Mouse (Mus musculus): Measurements from ENCODE around the gene Slc16a12. TPM values are rescaled to one million over a fixed set of nuclear protein-coding genes. Genes with fewer than 3 reads are reported as not detected.

Slc16a12 gene
- polyA plus RNA-seq, 1 experiment = 1.2 TPM

- Histone ChIP-seq H3K27me3 (ENCODE audit: control insufficient read depth, insufficient read depth, low read length, poor library complexity, severe bottlenecking) (no peaks in the 10 kb centered on the region), H3K27ac (ENCODE audit: insufficient read depth, low read length) (no peak overlapping the region), H3K9me3 (replicated peaks; ENCODE audit: control insufficient read depth, insufficient read depth, low read length, poor library complexity, severe bottlenecking) (no peaks in the 10 kb centered on the region), H3K36me3 (ENCODE audit: control insufficient read depth, insufficient read depth, low read length, poor library complexity, severe bottlenecking) (no peaks in the 10 kb centered on the region), H3K9ac (ENCODE audit: low read depth, poor library complexity, severe bottlenecking) (no peak overlapping the region), H3K4me1 (ENCODE audit: control insufficient read depth, insufficient read depth, low read length) (no peaks in the 10 kb centered on the region), H3K4me3 (ENCODE audit: low read depth, low read length) (no peak overlapping the region)
- no peak for TF ChIP-seq POLR2A (IDR thresholded peaks at IDR 0.05; ENCODE audit: insufficient read depth, low read length)
- TF ChIP-seq CTCF (IDR thresholded peaks at IDR 0.05; ENCODE audit: low read depth, low read length) = no peak
- TF ChIP-seq EP300 (IDR thresholded peaks at IDR 0.05; ENCODE audit: insufficient read depth, low read depth, low read length) = no peak
Observed at GRCm38 (mm10) chr19:34714250-34714666, 32.8 kb downstream of the Slc16a12 start.

GRCm38 (mm10) chr19:34712050-34712449 lies 35.0 kb downstream of the Slc16a12 start:
- H3K4me3 ChIP-seq (ENCODE audit: low read depth, low read length) = no peak overlapping the region
- H3K4me1 ChIP-seq (ENCODE audit: control insufficient read depth, insufficient read depth, low read length) = no peaks in the 10 kb centered on the region
- H3K9ac ChIP-seq (ENCODE audit: low read depth, poor library complexity, severe bottlenecking) = no peak overlapping the region
- no peaks in the 10 kb centered on the region for H3K36me3 ChIP-seq (ENCODE audit: control insufficient read depth, insufficient read depth, low read length, poor library complexity, severe bottlenecking)
- H3K27me3 ChIP-seq (ENCODE audit: control insufficient read depth, insufficient read depth, low read length, poor library complexity, severe bottlenecking) = no peaks in the 10 kb centered on the region
- no peaks in the 10 kb centered on the region for H3K9me3 ChIP-seq (replicated peaks; ENCODE audit: control insufficient read depth, insufficient read depth, low read length, poor library complexity, severe bottlenecking)
- TF ChIP-seq EP300 (IDR thresholded peaks at IDR 0.05; ENCODE audit: insufficient read depth, low read depth, low read length) (no peak), CTCF (IDR thresholded peaks at IDR 0.05; ENCODE audit: low read depth, low read length) (no peak), POLR2A (IDR thresholded peaks at IDR 0.05; ENCODE audit: insufficient read depth, low read length) (no peak)
- no peak overlapping the region for H3K27ac ChIP-seq (ENCODE audit: insufficient read depth, low read length)

- TF ChIP-seq EP300 (IDR thresholded peaks at IDR 0.05; ENCODE audit: insufficient read depth, low read depth, low read length) = no peak
- no peak for TF ChIP-seq POLR2A (IDR thresholded peaks at IDR 0.05; ENCODE audit: insufficient read depth, low read length)
Observed at GRCm38 (mm10) chr19:34708221-34708620, 38.9 kb downstream of the Slc16a12 start.

GRCm38 (mm10) chr19:34707571-34707970 lies 39.5 kb downstream of the Slc16a12 start:
- no peaks in the 10 kb centered on the region for H3K4me1 ChIP-seq (ENCODE audit: control insufficient read depth, insufficient read depth, low read length)
- H3K9me3 ChIP-seq (replicated peaks; ENCODE audit: control insufficient read depth, insufficient read depth, low read length, poor library complexity, severe bottlenecking) = no peaks in the 10 kb centered on the region
- H3K27ac ChIP-seq (ENCODE audit: insufficient read depth, low read length) = no peak overlapping the region
- H3K36me3 ChIP-seq (ENCODE audit: control insufficient read depth, insufficient read depth, low read length, poor library complexity, severe bottlenecking) = no peaks in the 10 kb centered on the region
- no peaks in the 10 kb centered on the region for H3K27me3 ChIP-seq (ENCODE audit: control insufficient read depth, insufficient read depth, low read length, poor library complexity, severe bottlenecking)
- TF ChIP-seq EP300 (IDR thresholded peaks at IDR 0.05; ENCODE audit: insufficient read depth, low read depth, low read length) (no peak), CTCF (IDR thresholded peaks at IDR 0.05; ENCODE audit: low read depth, low read length) (no peak), POLR2A (IDR thresholded peaks at IDR 0.05; ENCODE audit: insufficient read depth, low read length) (no peak)
- H3K4me3 ChIP-seq (ENCODE audit: low read depth, low read length) = no peak overlapping the region
- no peak overlapping the region for H3K9ac ChIP-seq (ENCODE audit: low read depth, poor library complexity, severe bottlenecking)

More at GRCm38 (mm10) chr19:34708221-34708620, 38.9 kb downstream of the Slc16a12 start:
- H3K4me1 ChIP-seq (ENCODE audit: control insufficient read depth, insufficient read depth, low read length) = no peaks in the 10 kb centered on the region
- no peak overlapping the region for H3K27ac ChIP-seq (ENCODE audit: insufficient read depth, low read length)
- no peaks in the 10 kb centered on the region for H3K27me3 ChIP-seq (ENCODE audit: control insufficient read depth, insufficient read depth, low read length, poor library complexity, severe bottlenecking)
- H3K9me3 ChIP-seq (replicated peaks; ENCODE audit: control insufficient read depth, insufficient read depth, low read length, poor library complexity, severe bottlenecking) = no peaks in the 10 kb centered on the region
- H3K4me3 ChIP-seq (ENCODE audit: low read depth, low read length) = no peak overlapping the region
- no peak overlapping the region for H3K9ac ChIP-seq (ENCODE audit: low read depth, poor library complexity, severe bottlenecking)
- no peaks in the 10 kb centered on the region for H3K36me3 ChIP-seq (ENCODE audit: control insufficient read depth, insufficient read depth, low read length, poor library complexity, severe bottlenecking)

GRCm38 (mm10) chr19:34706261-34706660 lies 40.8 kb downstream of the Slc16a12 start:
- no peak overlapping the region for H3K27ac ChIP-seq (ENCODE audit: insufficient read depth, low read length)
- no peaks in the 10 kb centered on the region for H3K4me1 ChIP-seq (ENCODE audit: control insufficient read depth, insufficient read depth, low read length)
- H3K27me3 ChIP-seq (ENCODE audit: control insufficient read depth, insufficient read depth, low read length, poor library complexity, severe bottlenecking) = no peaks in the 10 kb centered on the region
- no peak overlapping the region for H3K4me3 ChIP-seq (ENCODE audit: low read depth, low read length)
- no peaks in the 10 kb centered on the region for H3K9me3 ChIP-seq (replicated peaks; ENCODE audit: control insufficient read depth, insufficient read depth, low read length, poor library complexity, severe bottlenecking)
- H3K9ac ChIP-seq (ENCODE audit: low read depth, poor library complexity, severe bottlenecking) = no peak overlapping the region
- TF ChIP-seq CTCF (IDR thresholded peaks at IDR 0.05; ENCODE audit: low read depth, low read length) (no peak), EP300 (IDR thresholded peaks at IDR 0.05; ENCODE audit: insufficient read depth, low read depth, low read length) (no peak), POLR2A (IDR thresholded peaks at IDR 0.05; ENCODE audit: insufficient read depth, low read length) (no peak)
- H3K36me3 ChIP-seq (ENCODE audit: control insufficient read depth, insufficient read depth, low read length, poor library complexity, severe bottlenecking) = no peaks in the 10 kb centered on the region

- Histone ChIP-seq H3K9me3 (replicated peaks; ENCODE audit: control insufficient read depth, insufficient read depth, low read length, poor library complexity, severe bottlenecking) (no peaks in the 10 kb centered on the region), H3K27ac (ENCODE audit: insufficient read depth, low read length) (no peak overlapping the region)
Observed at GRCm38 (mm10) chr19:34705141-34705540, 41.9 kb downstream of the Slc16a12 start.

More at GRCm38 (mm10) chr19:34705141-34705540, 41.9 kb downstream of the Slc16a12 start:
- Histone ChIP-seq H3K4me1 (ENCODE audit: control insufficient read depth, insufficient read depth, low read length) (no peaks in the 10 kb centered on the region), H3K4me3 (ENCODE audit: low read depth, low read length) (no peak overlapping the region), H3K27me3 (ENCODE audit: control insufficient read depth, insufficient read depth, low read length, poor library complexity, severe bottlenecking) (no peaks in the 10 kb centered on the region), H3K9ac (ENCODE audit: low read depth, poor library complexity, severe bottlenecking) (no peak overlapping the region), H3K36me3 (ENCODE audit: control insufficient read depth, insufficient read depth, low read length, poor library complexity, severe bottlenecking) (no peaks in the 10 kb centered on the region)
- TF ChIP-seq EP300 (IDR thresholded peaks at IDR 0.05; ENCODE audit: insufficient read depth, low read depth, low read length) = no peak
- no peak for TF ChIP-seq POLR2A (IDR thresholded peaks at IDR 0.05; ENCODE audit: insufficient read depth, low read length)
- no peak for TF ChIP-seq CTCF (IDR thresholded peaks at IDR 0.05; ENCODE audit: low read depth, low read length)

All from ES-Bruce4 (cell line).